12 mouse cellular contexts compared by ENCODE assay signal in genomic region chr17:5723601-5724189, GRCm38 (mm10).
DNase-seq lines count a peak whose midpoint lies in the region; ATAC-seq and TF ChIP-seq lines count a peak whose summit lies in the region.
"Had no signal": no experiment of that assay in that cellular context is flagged by ENCODE, and none has a peak within 500 bp of the region (broad histone marks: within the 10 kb centered on the region; RNA-seq: fewer than 3 reads in every experiment).

No protein-coding gene starts in this region.

- no peak for TF ChIP-seq POLR2A in limb, embryonic 14.5 days (IDR thresholded peaks at IDR 0.05; ENCODE audit: borderline replicate concordance, extremely low read depth, insufficient read depth, insufficient read length)

- H3K36me3 ChIP-seq in forebrain, embryonic 10.5 days (replicated peaks), result no peaks in the 10 kb centered on the region
- no peaks in the 10 kb centered on the region for H3K36me3 ChIP-seq in forebrain, embryonic 12.5 days (replicated peaks)
- no peaks in the 10 kb centered on the region for H3K36me3 ChIP-seq in lung, embryonic 15.5 days
- no peaks in the 10 kb centered on the region for H3K36me3 ChIP-seq in embryonic facial prominence, embryonic 12.5 days
- H3K36me3 ChIP-seq in limb, embryonic 14.5 days (ENCODE audit: control insufficient read depth, insufficient read depth, low read length), result no peaks in the 10 kb centered on the region
- H3K36me3 ChIP-seq: forebrain, embryonic 15.5 days had no signal

- WGBS in forebrain, embryonic 10.5 days, result 66% methylated on average over 10 of the region's 10 CpGs
- 88% methylated on average over 10 of the region's 10 CpGs for WGBS in forebrain, embryonic 12.5 days
- WGBS in lung, embryonic 15.5 days, result 45% methylated on average over 10 of the region's 10 CpGs
- WGBS in embryonic facial prominence, embryonic 12.5 days, result 26% methylated on average over 10 of the region's 10 CpGs
- 17% methylated on average over 10 of the region's 10 CpGs for WGBS in limb, embryonic 14.5 days

- no peak overlapping the region for H3K4me3 ChIP-seq in forebrain, embryonic 10.5 days
- no peak overlapping the region for H3K4me3 ChIP-seq in forebrain, embryonic 12.5 days (replicated peaks)
- no peak overlapping the region for H3K4me3 ChIP-seq in lung, embryonic 15.5 days
- H3K4me3 ChIP-seq in embryonic facial prominence, embryonic 12.5 days, result no peak overlapping the region
- no peak overlapping the region for H3K4me3 ChIP-seq in limb, embryonic 14.5 days (replicated peaks; ENCODE audit: low read length)
- H3K4me3 ChIP-seq: forebrain, embryonic 15.5 days; megakaryocyte, embryonic 14.5 days had no signal

- H3K9ac ChIP-seq in forebrain, embryonic 12.5 days, result no peak overlapping the region
- no peak overlapping the region for H3K9ac ChIP-seq in lung, embryonic 15.5 days
- no peak overlapping the region for H3K9ac ChIP-seq in embryonic facial prominence, embryonic 12.5 days
- no peak overlapping the region for H3K9ac ChIP-seq in limb, embryonic 14.5 days (ENCODE audit: low read depth, low read length, severe bottlenecking)
- H3K9ac ChIP-seq: forebrain, embryonic 15.5 days had no signal

- peak overlapping the region; percentile 17; the same call in 1 of the 2 replicates for H3K27ac ChIP-seq in forebrain, embryonic 10.5 days
- no peak overlapping the region for H3K27ac ChIP-seq in forebrain, embryonic 12.5 days
- no peak overlapping the region for H3K27ac ChIP-seq in lung, embryonic 15.5 days
- peak overlapping the region; percentile 67 for H3K27ac ChIP-seq in embryonic facial prominence, embryonic 12.5 days
- peak overlapping the region; percentile 45; the same call in 1 of the 2 replicates for H3K27ac ChIP-seq in limb, embryonic 14.5 days (replicated peaks; ENCODE audit: low read depth, low read length)
- H3K27ac ChIP-seq: forebrain, embryonic 15.5 days had no signal

- H3K4me1 ChIP-seq in forebrain, embryonic 10.5 days, result peaks cover 14% of the 10 kb centered on the region
- peaks cover 7% of the 10 kb centered on the region for H3K4me1 ChIP-seq in forebrain, embryonic 12.5 days
- no peaks in the 10 kb centered on the region for H3K4me1 ChIP-seq in lung, embryonic 15.5 days
- peaks cover 6% of the 10 kb centered on the region for H3K4me1 ChIP-seq in embryonic facial prominence, embryonic 12.5 days
- peaks cover 7% of the 10 kb centered on the region; the same call in 1 of the 2 replicates for H3K4me1 ChIP-seq in limb, embryonic 14.5 days (ENCODE audit: control insufficient read depth, insufficient read depth, low read length)

- peaks cover 9% of the 10 kb centered on the region; the same call in 1 of the 2 replicates for H3K9me3 ChIP-seq in forebrain, embryonic 10.5 days
- H3K9me3 ChIP-seq in forebrain, embryonic 12.5 days, result no peaks in the 10 kb centered on the region
- H3K9me3 ChIP-seq in lung, embryonic 15.5 days, result no peaks in the 10 kb centered on the region
- no peaks in the 10 kb centered on the region for H3K9me3 ChIP-seq in embryonic facial prominence, embryonic 12.5 days
- no peaks in the 10 kb centered on the region for H3K9me3 ChIP-seq in limb, embryonic 14.5 days (ENCODE audit: control insufficient read depth, low read length)
- H3K9me3 ChIP-seq: forebrain, embryonic 15.5 days had no signal

- ATAC-seq in forebrain, embryonic 12.5 days (ENCODE audit: low FRiP score), result no peak
- peak; percentile 65; the same call in 1 of the 2 replicates for ATAC-seq in lung, embryonic 15.5 days (ENCODE audit: borderline replicate concordance, extremely low read depth, low FRiP score, low TSS enrichment)
- no peak; the same call in 1 of the 2 replicates for ATAC-seq in embryonic facial prominence, embryonic 12.5 days (ENCODE audit: insufficient number of reproducible peaks, insufficient read depth, low FRiP score, low TSS enrichment)
- peak; percentile 65 for ATAC-seq in limb, embryonic 14.5 days (ENCODE audit: low FRiP score, low read depth)
- ATAC-seq: forebrain, embryonic 15.5 days had no signal

- no peak overlapping the region for H3K4me2 ChIP-seq in forebrain, embryonic 12.5 days
- no peak overlapping the region for H3K4me2 ChIP-seq in lung, embryonic 15.5 days
- H3K4me2 ChIP-seq in embryonic facial prominence, embryonic 12.5 days (replicated peaks), result no peak overlapping the region
- H3K4me2 ChIP-seq in limb, embryonic 14.5 days (replicated peaks; ENCODE audit: low read depth, low read length, severe bottlenecking), result no peak overlapping the region
- H3K4me2 ChIP-seq: forebrain, embryonic 15.5 days had no signal

- peaks cover 10% of the 10 kb centered on the region for H3K27me3 ChIP-seq in forebrain, embryonic 10.5 days (ENCODE audit: poor library complexity, severe bottlenecking)
- H3K27me3 ChIP-seq in forebrain, embryonic 12.5 days, result peaks cover 25% of the 10 kb centered on the region
- no peaks in the 10 kb centered on the region for H3K27me3 ChIP-seq in lung, embryonic 15.5 days
- H3K27me3 ChIP-seq in embryonic facial prominence, embryonic 12.5 days, result no peaks in the 10 kb centered on the region
- no peaks in the 10 kb centered on the region for H3K27me3 ChIP-seq in limb, embryonic 14.5 days (ENCODE audit: control insufficient read depth, insufficient read depth, low read length)
- H3K27me3 ChIP-seq: forebrain, embryonic 15.5 days had no signal

- intact Hi-C loops in gastrocnemius, postnatal 14 days (cut with DNase I; ENCODE audit: low total_unique reads), result no loop called here
- intact Hi-C loops in left cerebral cortex, postnatal 36 days (cut with DNase I), result no loop called here

- DNase-seq in forebrain, embryonic 10.5 days (ENCODE audit: extremely low spot score, low spot score), result no peak
- DNase-seq in lung, postnatal 14 days, result no peak
- peak; percentile 73 for DNase-seq in limb, embryonic 14.5 days (ENCODE audit: low spot score)
- no peak for DNase-seq in gastrocnemius, postnatal 14 days
- DNase-seq in left cerebral cortex, postnatal 36 days (ENCODE audit: low spot score in 2 of 2), result no peak
- DNase-seq: cerebellum, postnatal 25 days; left cerebral cortex, postnatal 4 days had no signal

Comparison
In these comparisons a context has a peak if more than half of its experiments do, and no peak if none do; other contexts are left out.
1. H3K27ac ChIP-seq: peak in forebrain, embryonic 10.5 days (single experiment), embryonic facial prominence, embryonic 12.5 days (single experiment) and limb, embryonic 14.5 days (single experiment); none in forebrain, embryonic 12.5 days (single experiment) and lung, embryonic 15.5 days (single experiment).
2. ATAC-seq: peak in lung, embryonic 15.5 days (single experiment) and limb, embryonic 14.5 days (single experiment); none in forebrain, embryonic 12.5 days (single experiment) and embryonic facial prominence, embryonic 12.5 days (single experiment).